Mouse (Mus musculus) midbrain, embryonic 13.5 days (tissue): ENCODE measurements around the gene Cdca8. TPM values are rescaled to one million over a fixed set of nuclear protein-coding genes. Genes with fewer than 3 reads are reported as not detected.
A peak's percentile ranks its signal among the peaks of the same experiment; 100 is the strongest.

Source experiments
- ATAC-seq: fragments of 200-750 bp; cut with Nextera tagmentation; 2 replicates; pipeline ENCODE4 v1.8.0; 2017; ENCODE audit warnings: mild to moderate bottlenecking, moderate TSS enrichment, moderate library complexity
- H3K27ac ChIP-seq: fragments of 300-500 bp; sonication (generic); 2 replicates; pipeline ENCODE4 v1.5.1; 2015; ENCODE audit warnings: inconsistent platforms, mild to moderate bottlenecking, moderate library complexity
- H3K27me3 ChIP-seq: fragments of 300-500 bp; sonication (generic); 2 replicates; pipeline ENCODE4 v1.6.1; 2015; ENCODE audit warnings: mild to moderate bottlenecking, inconsistent platforms
- H3K36me3 ChIP-seq: fragments of 300-500 bp; sonication (generic); 2 replicates; pipeline ENCODE4 v1.6.1; 2015; ENCODE audit warnings: mild to moderate bottlenecking, inconsistent platforms
- H3K4me1 ChIP-seq: fragments of 300-500 bp; sonication (generic); replicated peaks from 2 replicates; pipeline ENCODE4 v1.6.1; 2015; ENCODE audit warnings: inconsistent platforms
- H3K4me2 ChIP-seq: fragments of 300-500 bp; sonication (generic); replicated peaks from 2 replicates; pipeline ENCODE4 v1.6.1; 2015; ENCODE audit warnings: moderate library complexity, mild to moderate bottlenecking, inconsistent platforms
- H3K4me3 ChIP-seq: fragments of 300-500 bp; sonication (generic); replicated peaks from 2 replicates; pipeline ENCODE4 v1.5.1; 2015; ENCODE audit warnings: mild to moderate bottlenecking, inconsistent platforms
- H3K9ac ChIP-seq: fragments of 300-500 bp; sonication (generic); replicated peaks from 2 replicates; pipeline ENCODE4 v1.6.1; 2015; ENCODE audit warnings: mild to moderate bottlenecking, inconsistent platforms
- H3K9me3 ChIP-seq: fragments of 300-500 bp; sonication (generic); 2 replicates; pipeline ENCODE4 v1.6.1; 2016; ENCODE audit warnings: mild to moderate bottlenecking, inconsistent platforms
- WGBS: fragments of 180-500 bp; shearing (Covaris S2); methylation state at CpG from one replicate; pipeline ENCODE4 v1.1.7; 2015; 5-methylcytosine and 5-hydroxymethylcytosine counted together
- polyA plus RNA-seq: library from polyadenylated mRNA; unstranded; fragments of >200 nt; fragmentation: Nextera tagmentation; extraction: Ambion mirVana; gene quantifications from 2 replicates; pipeline ENCODE4 v1.2.1, GENCODE M21; 2015

Cdca8 gene
- polyA plus RNA-seq, 1 experiment from 2014 or later = 76.4 TPM

DNA sequence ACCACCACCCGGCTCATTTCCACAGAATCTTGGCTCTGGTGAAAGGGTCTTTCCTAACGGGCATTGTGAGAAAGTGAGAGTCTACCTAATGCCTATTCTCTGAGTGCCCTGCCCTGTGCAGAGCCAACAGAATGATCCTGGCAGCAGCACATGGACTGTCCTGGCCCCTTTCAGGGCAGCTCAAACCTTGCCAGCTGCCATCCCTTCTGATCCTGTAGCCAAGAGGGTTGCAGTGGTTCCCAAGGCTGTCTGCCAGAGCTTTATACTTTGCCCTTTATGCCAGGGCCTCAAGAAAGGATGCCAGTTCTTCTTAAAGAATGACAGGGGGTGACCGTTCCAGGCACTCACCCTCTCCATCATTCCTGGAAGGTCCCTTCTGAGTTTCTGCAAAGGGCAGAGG, 10.4 kb upstream of the Cdca8 start:
- no peak for ATAC-seq

DNA sequence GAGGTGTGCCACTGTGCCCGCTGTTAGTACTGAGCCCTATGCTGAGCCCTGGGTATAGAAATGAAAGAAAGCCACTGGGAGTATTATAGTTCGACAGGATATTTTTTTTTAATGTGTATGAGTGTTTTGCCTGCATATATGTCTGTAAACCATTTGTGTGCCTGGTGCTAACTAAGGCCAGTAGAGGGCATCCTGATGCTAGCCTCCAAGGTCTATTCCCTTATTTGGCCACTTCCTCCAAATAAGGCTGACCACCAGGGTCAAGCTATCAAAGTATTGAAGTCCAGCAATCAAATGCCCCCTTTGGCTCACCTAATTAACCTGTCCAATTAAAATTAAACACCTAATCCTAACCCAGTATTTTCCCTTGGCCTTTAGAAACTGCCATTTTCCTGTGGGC, 5.8 kb upstream of the Cdca8 start:
- Histone ChIP-seq H3K4me3 (no peak overlapping the region), H3K9me3 (no peaks in the 10 kb centered on the region), H3K4me1 (no peaks in the 10 kb centered on the region), H3K4me2 (no peak overlapping the region), H3K27ac (no peak overlapping the region), H3K27me3 (no peaks in the 10 kb centered on the region), H3K36me3 (peaks cover 25% of the 10 kb centered on the region), H3K9ac (no peak overlapping the region)
- WGBS = 61% methylated on average over 2 of the region's 2 CpGs
- ATAC-seq = no peak

More for the DNA sequence above, 10.4 kb upstream of the Cdca8 start:
- H3K27me3 ChIP-seq = no peaks in the 10 kb centered on the region
- H3K27ac ChIP-seq = no peak overlapping the region
- H3K4me1 ChIP-seq = no peaks in the 10 kb centered on the region
- no peaks in the 10 kb centered on the region for H3K36me3 ChIP-seq
- no peaks in the 10 kb centered on the region for H3K9me3 ChIP-seq
- no peak overlapping the region for H3K4me2 ChIP-seq
- no peak overlapping the region for H3K4me3 ChIP-seq
- 89% methylated on average over 3 of the region's 3 CpGs for WGBS
- H3K9ac ChIP-seq = no peak overlapping the region

DNA sequence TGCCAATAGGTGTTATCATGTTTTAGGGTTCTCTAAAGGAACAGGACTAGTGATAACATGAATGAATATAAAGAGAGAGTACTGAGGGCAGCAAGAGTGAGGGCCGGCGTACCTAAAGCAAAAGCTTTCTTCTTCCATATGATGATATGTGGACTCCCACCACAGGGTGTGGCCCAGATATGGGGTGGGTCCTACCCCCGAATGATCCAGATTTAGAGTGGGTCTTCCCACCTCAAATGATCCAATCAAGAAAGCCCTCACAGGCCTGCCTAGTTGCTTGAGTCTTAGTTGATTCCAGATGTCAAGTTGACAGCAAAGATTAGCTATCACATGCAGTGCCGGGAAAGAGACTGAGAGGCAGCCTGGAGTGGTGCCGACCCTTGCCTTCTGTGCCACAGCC, 4.7 kb upstream of the Cdca8 start:
- H3K9ac ChIP-seq = no peak overlapping the region
- H3K36me3 ChIP-seq = peaks cover 34% of the 10 kb centered on the region
- no peaks in the 10 kb centered on the region for H3K27me3 ChIP-seq
- no peaks in the 10 kb centered on the region for H3K9me3 ChIP-seq
- 84% methylated on average over 5 of the region's 5 CpGs for WGBS
- H3K27ac ChIP-seq = no peak overlapping the region
- H3K4me2 ChIP-seq = no peak overlapping the region
- H3K4me1 ChIP-seq = no peaks in the 10 kb centered on the region
- no peak for ATAC-seq
- H3K4me3 ChIP-seq = no peak overlapping the region

DNA sequence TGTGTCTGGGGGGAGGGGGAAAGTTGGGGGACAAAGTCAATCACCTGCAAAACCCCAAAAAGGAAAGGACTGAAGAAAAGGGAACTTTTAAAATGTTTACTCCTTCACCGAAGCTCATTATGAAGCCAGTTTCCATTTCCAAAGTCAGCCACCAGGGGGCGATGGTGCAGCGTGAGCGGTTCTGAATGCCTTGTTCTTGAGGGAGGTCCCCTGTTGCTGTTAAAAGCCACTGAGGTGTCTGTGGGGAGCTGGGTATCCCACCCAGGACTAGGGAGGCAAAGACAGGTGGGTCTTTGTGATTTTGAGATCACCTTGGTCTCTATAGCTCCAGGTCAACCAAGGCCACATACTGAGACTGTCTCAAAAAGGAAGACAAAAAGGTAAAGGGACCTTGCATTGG, 3.9 kb upstream of the Cdca8 start:
- Histone ChIP-seq H3K9ac (no peak overlapping the region), H3K4me1 (peaks cover 2% of the 10 kb centered on the region; the same call in 1 of the 2 replicates), H3K4me3 (no peak overlapping the region), H3K4me2 (no peak overlapping the region), H3K27ac (no peak overlapping the region), H3K27me3 (no peaks in the 10 kb centered on the region), H3K9me3 (no peaks in the 10 kb centered on the region), H3K36me3 (peaks cover 39% of the 10 kb centered on the region)
- 9% methylated on average over 4 of the region's 4 CpGs for WGBS
- no peak for ATAC-seq

DNA sequence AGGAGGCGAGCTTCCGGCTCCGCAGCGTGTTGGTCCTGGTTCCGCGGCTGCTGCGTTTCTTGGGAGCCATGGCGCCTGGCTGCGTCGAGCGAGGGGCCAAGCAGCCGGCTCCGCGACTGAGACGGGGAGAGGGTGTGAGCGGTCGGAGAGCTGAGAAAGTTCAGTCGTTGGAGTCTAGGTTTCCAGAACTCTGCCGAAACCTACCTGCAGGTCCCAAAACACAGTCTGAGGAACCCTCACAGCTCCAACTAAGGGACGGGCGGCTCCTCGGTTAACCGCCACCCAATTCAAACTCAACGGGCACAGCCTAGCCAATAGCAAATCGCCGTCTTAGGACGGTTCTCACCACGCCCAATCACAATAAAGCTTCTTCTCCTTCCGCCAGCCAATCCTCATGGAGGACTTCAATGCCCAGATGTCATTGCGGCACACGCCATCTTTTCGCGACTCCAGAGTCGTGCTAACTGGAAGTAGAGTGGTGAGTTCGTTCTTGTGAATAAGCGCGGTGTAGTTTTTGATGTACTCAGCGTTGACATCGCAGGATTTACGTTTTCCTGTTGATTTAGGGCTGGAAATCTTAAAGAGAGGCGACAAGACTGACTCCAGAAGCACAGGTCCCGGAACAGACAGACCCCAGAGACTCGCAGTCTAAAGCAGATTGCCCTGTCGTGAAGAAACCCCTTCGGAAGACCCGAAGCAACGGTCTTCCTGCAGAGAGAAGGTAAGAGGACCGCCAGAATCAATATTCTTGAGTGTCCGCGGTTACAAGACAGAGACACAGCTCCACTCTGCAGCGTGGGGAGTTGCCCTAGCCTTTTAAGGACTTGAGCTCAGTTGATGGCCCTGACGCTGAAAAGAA, 2.3 kb downstream of the Cdca8 start, which contains the start of gene 9930104L06Rik:
9930104L06Rik (plus strand) TSS at position 436 of the 859 bp plus-strand sequence.
- peak; percentile 100 for ATAC-seq
- Histone ChIP-seq H3K27ac (no peak within 1 kb of the TSS), H3K27me3 (no peaks in the 10 kb centered on the region), H3K4me1 (peaks cover 23% of the 10 kb centered on the region), H3K4me3 (peak within 1 kb of the TSS; percentile 84), H3K9ac (peak within 1 kb of the TSS; percentile 80), H3K9me3 (no peaks in the 10 kb centered on the region), H3K4me2 (peak within 1 kb of the TSS; percentile 90), H3K36me3 (peaks cover 30% of the 10 kb centered on the region)
- whole genome bisulfite sequencing = under 1% methylated on average over 52 of the region's 52 CpGs

DNA sequence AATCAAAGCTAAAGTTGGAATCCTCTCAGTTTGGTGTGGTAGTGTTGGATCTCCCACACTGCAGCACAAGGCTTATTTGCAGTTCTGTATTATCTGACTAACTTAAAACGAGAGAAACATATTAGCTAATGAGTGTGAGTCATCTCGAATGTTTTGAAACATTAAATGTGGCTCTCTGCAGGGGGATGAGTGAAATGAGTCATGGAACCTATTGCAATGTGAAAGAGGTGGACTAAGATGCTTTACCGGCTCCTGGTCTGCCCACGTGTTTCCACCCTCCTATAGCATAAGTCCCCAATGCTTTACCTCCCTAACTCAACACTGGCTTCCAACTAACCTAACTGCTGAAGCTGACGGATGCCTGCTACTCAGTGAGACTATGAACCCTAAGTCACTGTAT, 11.0 kb downstream of the Cdca8 start:
- ATAC-seq = no peak
- H3K27ac ChIP-seq = no peak overlapping the region
- no peaks in the 10 kb centered on the region for H3K4me1 ChIP-seq
- no peak overlapping the region for H3K9ac ChIP-seq
- H3K4me3 ChIP-seq = no peak overlapping the region
- H3K9me3 ChIP-seq = no peaks in the 10 kb centered on the region
- 88% methylated on average over 5 of the region's 5 CpGs for WGBS
- H3K36me3 ChIP-seq = peaks cover 55% of the 10 kb centered on the region
- no peaks in the 10 kb centered on the region for H3K27me3 ChIP-seq
- H3K4me2 ChIP-seq = no peak overlapping the region

DNA sequence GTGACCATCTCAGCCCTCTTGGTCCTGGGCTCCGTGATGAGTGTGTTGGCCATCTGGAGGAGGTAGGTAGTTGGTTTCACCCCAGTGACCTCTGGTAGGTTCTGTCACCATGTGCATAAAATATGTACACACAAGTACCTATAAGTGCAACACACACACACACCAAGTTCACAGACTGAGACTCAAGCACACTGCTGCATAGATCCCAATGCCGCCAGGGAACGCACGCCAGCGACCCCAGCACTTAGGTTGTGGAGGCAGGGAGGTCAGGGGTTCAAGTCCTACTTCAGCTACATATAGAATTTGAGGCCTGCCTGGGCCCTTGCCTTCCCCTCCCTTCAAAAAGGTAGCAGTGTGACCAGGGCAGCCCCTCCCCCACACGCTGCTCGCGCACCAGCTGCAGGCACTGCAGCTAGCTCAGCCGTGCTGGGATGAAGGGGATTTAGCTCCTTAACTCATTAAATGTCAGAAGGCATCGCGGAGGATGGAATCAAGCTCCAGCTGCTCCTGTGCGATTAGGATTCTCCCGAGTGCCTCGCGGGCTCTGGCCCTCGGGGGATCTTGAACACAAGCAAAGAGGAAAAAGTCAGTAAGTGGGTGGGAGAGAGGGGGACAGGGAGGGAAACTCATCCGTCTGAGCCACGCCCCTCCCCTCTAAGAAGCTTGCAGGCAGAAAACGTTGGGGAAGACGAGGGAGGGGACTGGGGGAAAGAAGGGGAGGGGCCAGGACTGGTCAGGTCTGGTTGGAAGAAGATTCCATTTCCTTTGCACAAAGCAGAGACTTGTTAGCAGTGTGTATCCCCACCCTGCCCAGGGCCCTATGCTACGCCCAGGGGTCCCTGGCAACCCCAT, 32.9 kb downstream of the Cdca8 start:
- Histone ChIP-seq H3K4me3 (peak overlapping the region; percentile 19), H3K4me2 (peak overlapping the region; percentile 38), H3K36me3 (0 out of 2 replicates have a peak, but pooled peaks cover 3% of the 10 kb centered on the region), H3K9me3 (no peaks in the 10 kb centered on the region), H3K27me3 (no peaks in the 10 kb centered on the region), H3K4me1 (peaks cover 39% of the 10 kb centered on the region), H3K9ac (peak overlapping the region; percentile 48; the same call in 1 of the 2 replicates), H3K27ac (peak overlapping the region; percentile 94)
- peak; percentile 92 for ATAC-seq
- 4% methylated on average over 21 of the region's 21 CpGs for WGBS

DNA sequence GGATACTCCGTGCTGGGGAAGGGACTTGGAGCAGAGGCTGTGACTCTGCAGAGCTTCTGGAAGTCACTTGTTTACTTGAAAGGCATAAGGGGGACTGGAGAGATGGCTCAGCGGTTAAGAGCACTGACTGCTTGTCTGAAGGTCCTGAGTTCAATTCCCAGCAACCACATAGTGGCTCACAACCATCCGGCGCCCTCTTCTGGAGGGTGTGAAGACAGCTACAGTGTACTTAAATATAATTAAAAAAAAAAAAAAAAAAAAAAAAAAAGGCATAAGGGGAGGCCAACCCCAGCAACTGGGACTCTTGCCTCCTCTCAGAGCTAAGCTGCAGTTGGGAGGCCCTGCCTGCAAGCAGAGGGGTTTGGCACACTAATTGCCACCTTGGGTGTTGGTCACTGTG, 33.7 kb downstream of the Cdca8 start:
- H3K4me2 ChIP-seq = no peak overlapping the region
- 0 out of 2 replicates have a peak, but pooled peaks cover 3% of the 10 kb centered on the region for H3K36me3 ChIP-seq
- H3K9me3 ChIP-seq = no peaks in the 10 kb centered on the region
- H3K4me3 ChIP-seq = no peak overlapping the region
- H3K27ac ChIP-seq = peak overlapping the region; percentile 94
- ATAC-seq = no peak
- H3K9ac ChIP-seq = no peak overlapping the region
- no peaks in the 10 kb centered on the region for H3K27me3 ChIP-seq
- 78% methylated on average over 4 of the region's 4 CpGs for WGBS
- peaks cover 39% of the 10 kb centered on the region for H3K4me1 ChIP-seq

DNA sequence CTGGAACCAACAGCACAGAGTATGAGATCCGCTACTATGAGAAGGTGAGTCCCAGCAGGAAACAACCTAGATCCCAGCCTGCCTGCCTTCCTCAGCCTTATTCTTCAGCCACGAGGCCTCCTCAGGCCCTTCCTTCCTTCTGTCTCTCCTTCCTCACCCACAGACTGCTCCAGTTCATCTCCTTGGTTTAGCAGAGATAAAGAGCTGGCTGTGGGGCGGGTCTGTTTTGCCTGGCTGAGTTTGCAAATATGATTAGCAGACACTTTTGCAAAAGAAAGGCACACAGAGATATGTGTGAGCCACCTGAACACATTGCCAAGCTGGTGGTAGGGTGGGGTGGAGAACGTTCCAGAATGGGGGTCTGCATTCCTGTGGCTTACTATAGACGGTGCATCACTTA, 39.2 kb downstream of the Cdca8 start:
- Histone ChIP-seq H3K4me3 (no peak overlapping the region), H3K9me3 (no peaks in the 10 kb centered on the region), H3K36me3 (0 out of 2 replicates have a peak, but pooled peaks cover 3% of the 10 kb centered on the region), H3K4me1 (peaks cover 48% of the 10 kb centered on the region), H3K9ac (no peak overlapping the region; the same call in 1 of the 2 replicates), H3K4me2 (no peak overlapping the region), H3K27me3 (peaks cover 19% of the 10 kb centered on the region), H3K27ac (peak overlapping the region; percentile 54; the same call in 1 of the 2 replicates)
- no peak for ATAC-seq
- 55% methylated on average over 5 of the region's 5 CpGs for WGBS

DNA sequence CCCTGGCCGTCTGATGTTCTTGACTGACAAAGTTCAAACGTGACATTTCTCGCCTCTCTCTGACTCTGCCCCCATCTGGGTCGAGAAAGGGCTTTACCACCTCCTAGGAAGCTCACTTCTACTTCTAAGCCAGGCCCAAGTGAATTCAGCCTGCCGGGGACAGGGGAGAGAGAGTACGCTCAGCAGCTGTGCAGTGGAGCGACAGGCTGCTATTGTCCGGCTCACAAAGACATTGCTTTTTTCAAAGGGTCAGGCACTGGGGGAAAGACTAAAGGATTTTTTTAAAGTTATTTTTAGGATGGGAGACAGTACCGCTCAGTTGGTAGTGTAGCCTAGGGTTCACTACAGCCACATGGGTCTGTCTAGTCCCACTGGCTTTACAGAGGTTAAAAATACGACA, 40.7 kb downstream of the Cdca8 start:
- Histone ChIP-seq H3K9me3 (no peaks in the 10 kb centered on the region), H3K27ac (peak overlapping the region; percentile 54; the same call in 1 of the 2 replicates), H3K4me1 (peaks cover 56% of the 10 kb centered on the region), H3K36me3 (0 out of 2 replicates have a peak, but pooled peaks cover 3% of the 10 kb centered on the region), H3K4me3 (no peak overlapping the region), H3K9ac (0 out of 2 replicates have a peak overlapping the region, but pooled peaks have one; percentile 28), H3K27me3 (peaks cover 34% of the 10 kb centered on the region), H3K4me2 (no peak overlapping the region)
- WGBS = 7% methylated on average over 10 of the region's 10 CpGs
- ATAC-seq = no peak

DNA sequence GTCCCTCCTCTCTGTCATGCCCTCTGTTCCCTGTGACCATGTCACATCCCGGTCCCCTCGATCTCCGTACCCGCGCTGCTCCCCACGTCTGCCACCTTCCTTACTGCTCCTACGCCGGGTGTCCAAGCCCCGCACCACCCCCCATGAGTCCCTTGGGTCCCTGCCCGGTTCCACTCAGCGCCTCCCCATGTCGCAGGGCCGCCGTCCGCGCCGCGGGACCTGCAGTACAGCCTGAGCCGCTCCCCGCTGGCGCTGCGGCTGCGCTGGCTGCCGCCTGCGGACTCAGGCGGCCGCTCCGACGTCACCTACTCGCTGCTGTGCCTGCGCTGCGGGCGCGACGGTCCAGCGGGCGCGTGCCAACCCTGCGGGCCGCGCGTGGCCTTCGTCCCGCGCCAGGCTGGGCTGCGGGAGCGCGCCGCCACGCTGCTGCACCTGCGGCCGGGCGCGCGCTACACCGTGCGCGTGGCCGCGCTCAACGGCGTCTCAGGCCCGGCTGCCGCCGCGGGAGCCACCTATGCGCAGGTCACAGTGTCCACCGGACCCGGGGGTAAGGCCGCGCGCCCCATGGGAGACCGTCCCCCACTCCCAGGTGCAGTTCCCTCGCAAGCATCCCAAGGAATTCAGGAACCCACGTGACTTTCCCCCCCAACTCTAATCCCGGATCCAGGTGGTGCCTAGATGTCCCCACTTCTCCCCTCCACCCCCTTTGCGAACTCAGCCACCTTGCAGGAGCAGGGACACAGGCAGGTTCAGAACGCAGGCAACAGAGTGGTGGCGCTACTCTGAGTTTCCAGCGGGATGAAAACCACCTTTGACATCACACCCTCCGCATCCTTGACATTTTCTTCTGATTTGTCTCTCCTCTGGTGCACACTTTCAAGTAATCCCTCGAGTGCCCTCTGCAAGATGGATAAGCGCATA, 44.3 kb downstream of the Cdca8 start:
- Histone ChIP-seq H3K36me3 (no peaks in the 10 kb centered on the region), H3K27ac (peak overlapping the region; percentile 25; the same call in 1 of the 2 replicates), H3K27me3 (peaks cover 58% of the 10 kb centered on the region), H3K9me3 (no peaks in the 10 kb centered on the region), H3K4me1 (peaks cover 41% of the 10 kb centered on the region), H3K4me3 (peak overlapping the region; percentile 48), H3K9ac (peak overlapping the region; percentile 61), H3K4me2 (peak overlapping the region; percentile 85)
- 1% methylated on average over 82 of the region's 83 CpGs for WGBS
- peak; percentile 73 for ATAC-seq
